Mouse (Mus musculus) adrenal gland, postnatal 10 days (tissue): ENCODE measurements at regions not wholly inside any gene's neighbourhood (a gene's known extent, or its start where the extent isn't known, plus 50 kb on each side); places are given as distances from the start of the nearest gene placed in this dataset.

Experiments
- DNase-seq: peaks from one replicate; pipeline ENCODE4 v3.0.0; 2021; ENCODE audit warnings: mixed read lengths

DNA sequence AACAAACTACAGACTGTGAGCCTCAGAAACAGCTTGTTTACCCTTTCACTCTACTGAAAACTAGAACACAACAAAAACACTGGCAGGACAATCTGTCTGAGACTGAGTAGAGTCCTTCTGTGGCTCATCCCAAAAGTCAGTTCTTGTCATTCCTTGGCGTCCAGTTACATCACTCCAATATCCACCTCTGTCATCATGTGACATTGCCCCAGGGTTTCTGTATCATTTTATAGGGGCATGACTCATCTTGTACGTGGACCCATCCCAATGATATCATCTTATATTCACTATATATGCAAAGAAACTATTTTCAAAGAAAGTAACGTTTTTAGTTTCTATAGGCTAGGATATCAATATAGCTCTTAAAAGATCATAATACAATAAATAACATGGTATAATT lies 152.3 kb downstream of the Dkk2 start:
- DNase-seq, result no peak

DNA sequence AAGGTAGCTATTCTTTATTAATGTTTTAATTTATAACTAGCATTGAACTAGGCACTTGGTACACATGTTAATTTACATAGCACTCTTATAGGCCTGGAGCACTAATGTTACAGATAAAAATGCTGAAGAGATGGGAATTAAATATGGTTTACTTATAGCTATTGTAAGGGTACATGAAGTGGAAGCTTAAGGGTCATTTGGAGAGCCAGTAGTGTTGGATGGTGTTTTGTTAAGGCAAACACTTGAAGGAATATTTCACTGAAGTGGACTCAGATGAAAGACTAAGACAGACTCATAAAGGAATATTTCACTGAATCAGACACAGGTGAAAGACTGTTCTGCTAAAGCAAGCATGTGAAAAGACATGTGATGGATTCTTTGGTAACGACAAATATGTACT lies 172.7 kb downstream of the Dkk2 start:
- no peak for DNase-seq

DNA sequence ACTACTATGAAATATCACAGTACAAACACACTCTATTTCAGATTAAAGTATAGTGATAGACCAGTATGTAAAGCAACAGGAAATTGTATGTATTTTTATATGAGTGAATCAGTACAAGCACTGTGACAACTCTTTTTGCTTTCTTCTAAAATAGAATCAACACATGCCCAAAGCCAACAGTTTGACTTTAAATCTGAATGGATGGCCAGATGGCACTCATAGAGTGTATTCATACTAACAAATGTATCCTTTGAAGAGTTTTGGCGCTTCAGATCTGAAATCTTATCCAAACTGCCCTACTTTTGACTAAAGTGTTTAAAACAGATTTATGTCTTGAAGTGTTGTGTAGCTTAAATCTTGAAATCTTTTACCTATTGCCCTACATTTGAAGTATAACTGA lies 184.5 kb downstream of the Dkk2 start:
- DNase-seq, result no peak

DNA sequence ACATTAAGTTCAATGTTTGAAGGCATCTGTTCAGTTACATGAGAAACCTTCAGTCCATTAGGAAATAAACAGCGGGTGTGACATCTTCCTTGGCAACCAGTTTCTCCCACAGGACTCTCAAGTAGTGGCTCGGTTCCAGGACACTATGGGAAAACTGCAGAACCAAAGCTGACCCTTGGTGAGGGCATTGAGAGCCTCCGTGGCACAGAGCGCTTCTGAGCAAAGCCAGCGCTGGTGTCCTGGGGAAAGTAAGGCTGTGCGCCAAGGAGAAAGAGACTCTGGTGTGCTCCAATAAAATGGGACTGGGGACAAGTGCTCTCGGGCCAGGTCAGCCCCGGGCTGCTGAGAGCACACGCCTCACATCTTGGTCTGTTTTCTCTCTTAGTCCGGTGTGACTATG lies 189.7 kb downstream of the Dkk2 start:
- DNase-seq, result peak; percentile 72

DNA sequence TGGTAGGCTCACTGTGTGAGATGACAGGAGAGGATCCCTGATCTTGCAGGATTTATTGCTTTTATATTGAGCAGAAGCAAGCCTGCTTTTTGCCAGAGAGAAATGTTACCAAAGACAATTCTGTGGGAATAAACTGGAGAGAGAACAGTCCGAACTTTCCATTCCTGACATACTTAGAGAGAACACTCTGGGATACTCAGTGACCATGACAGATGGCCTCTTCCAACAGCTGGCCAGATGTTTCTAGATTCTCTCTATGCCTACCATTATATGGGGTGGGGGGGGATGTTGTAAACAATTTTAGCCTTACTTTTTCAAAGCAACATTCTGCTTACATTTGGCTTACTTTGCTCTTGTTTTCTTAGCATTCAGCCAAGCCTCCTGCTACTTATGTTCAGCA lies 192.7 kb downstream of the Dkk2 start:
- DNase-seq, result no peak

DNA sequence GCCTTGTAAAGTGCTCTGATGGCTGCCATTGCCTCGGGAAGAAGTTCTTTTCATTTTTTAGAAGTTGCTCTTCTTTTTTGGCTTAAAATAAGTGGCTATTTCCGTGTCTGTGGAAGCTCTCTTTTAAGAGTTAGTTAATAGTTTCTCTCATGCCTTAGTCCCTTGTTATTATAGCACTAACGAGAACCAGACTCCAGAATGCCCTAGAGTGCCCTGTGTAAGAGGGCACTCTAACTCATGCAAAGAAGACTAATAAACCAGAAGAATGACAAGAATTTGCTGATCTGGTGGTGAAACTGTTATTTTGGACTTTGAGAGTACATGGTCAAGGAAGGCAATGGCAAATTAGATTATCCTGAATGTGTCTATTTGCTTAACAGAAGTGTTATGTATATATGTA lies 202.6 kb downstream of the Dkk2 start:
- DNase-seq, result no peak

DNA sequence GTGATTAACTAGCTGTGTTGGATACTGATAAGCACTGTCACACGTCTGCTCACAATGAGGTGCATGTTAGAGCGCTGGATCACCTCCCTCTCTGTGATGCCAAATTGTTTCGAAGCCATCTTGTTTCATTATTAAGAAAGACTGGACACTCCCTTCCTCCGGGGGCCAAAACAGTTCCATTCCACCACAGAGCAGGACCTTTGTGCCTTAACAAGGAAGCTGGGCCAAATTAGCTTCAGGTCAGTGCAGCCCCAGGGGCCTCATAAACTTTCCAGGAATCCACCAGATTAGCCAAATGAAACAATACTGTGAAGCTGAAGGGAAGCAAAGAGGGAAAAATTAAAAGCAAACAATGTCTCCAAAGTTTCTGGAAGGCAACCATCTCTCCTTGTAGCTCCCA lies 241.9 kb downstream of the Dkk2 start:
- peak; percentile 58 for DNase-seq

DNA sequence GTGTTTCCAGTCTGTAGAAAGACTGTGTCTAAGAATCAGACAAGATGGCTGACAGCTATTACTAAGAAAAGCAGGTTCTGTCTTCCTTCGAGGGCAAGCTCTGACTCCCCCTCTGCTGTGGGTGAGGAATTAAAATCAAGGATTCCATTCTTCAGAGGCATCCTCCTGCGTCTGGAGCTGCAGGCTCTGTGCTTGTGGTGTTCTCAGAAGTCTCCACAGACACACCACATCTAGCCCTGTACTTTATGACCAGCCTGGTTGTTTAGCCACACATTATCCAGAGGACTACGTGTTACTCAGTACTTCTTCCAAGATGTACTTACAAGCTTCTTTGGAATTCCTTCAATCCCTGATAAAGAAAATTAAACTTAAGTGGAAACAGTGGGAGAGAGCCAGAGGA lies 258.5 kb downstream of the Dkk2 start:
- no peak for DNase-seq

DNA sequence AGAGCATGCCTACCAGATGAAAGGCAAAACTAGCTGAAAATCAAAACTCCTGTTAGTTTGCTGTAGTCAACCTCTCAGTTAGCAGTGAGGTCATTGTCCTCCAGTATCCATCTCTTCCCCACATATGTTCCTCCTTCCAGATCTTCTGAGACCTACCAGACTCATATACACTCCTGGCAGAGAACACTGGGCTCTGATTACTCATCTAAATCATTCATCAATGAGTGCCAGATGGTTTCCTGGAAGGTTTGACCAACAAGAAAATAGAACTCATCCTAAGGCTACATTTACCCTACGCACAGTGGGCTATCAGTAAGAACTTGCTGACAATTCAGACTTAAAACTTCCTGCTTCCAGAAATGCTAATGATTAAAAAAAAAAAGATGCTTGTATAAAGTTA lies 260.8 kb downstream of the Dkk2 start:
- no peak for DNase-seq

DNA sequence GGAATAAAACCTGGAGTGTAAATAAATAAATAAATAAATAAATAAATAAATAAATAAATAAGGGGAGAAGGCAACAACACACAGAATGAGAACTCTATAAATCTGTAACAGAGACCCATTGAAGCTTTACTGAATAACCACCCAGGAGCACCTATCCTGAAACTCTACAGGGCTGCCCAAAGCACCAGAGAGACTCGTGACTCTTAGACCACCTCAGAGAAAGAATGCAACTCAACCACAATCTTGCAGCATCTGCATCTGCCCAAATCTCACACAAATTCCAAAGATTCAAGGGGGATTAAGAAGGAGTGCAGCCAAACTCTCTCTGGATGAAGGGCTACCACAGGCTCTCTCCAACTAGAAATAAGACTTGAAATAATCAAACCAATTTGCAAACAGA lies 264.5 kb downstream of the Dkk2 start:
- no peak for DNase-seq

DNA sequence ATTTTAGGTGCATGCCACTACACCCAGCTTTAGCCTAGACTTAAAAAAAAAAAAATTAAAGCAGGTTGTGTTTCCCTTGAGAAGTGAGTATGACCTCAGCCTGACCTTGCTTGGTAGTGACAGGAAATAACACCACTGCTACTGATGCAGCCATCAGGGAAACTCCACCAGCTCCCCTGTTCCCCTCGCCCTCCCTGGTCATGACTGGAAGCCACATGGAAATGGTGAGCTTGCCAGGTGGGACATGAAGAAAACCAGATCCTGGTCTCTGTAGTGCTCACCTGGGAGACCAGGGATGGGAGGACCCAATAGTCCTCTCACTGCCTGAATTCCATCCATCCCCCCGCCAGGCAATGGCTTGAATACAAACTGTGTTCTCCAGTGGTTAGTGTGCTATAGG lies 268.1 kb downstream of the Dkk2 start:
- DNase-seq, result no peak

DNA sequence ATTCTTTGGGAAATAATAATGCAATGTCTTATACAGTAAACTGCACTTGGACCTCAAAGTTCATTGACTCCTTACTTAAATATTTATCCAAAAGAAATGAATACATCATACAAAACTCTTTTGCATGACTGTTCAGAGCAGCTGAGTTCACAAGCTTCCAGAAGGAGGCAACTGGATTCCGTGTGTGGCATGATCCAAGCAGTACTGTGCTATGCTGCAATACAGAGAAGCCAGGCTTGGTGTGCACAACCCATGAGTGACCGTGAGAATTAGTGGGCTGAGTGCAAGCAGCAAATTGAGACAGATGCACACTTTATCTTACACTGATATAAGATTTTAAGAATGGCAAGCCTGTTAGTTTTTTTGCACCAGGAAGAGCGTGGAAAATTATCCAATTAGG lies 270.0 kb upstream of the Gimd1 start:
- DNase-seq, result no peak

DNA sequence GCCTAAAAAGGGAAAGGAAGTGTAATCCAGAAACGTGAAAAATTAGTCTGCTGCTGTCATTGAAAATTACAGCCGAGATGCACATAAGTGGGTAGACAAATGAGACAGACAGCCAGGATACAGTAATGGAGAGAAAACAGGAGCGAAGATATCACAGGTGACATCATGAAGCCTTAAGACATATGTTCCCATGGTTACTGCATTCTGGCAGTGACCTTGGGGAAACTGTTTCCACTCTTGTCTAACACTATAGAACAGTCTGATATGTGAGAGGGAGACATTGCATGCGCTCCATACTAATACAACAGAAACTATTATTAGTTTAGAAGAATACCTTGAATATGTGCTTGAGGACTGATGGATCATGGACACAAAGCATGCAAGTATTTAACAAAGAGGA lies 254.0 kb upstream of the Gimd1 start:
- no peak for DNase-seq

DNA sequence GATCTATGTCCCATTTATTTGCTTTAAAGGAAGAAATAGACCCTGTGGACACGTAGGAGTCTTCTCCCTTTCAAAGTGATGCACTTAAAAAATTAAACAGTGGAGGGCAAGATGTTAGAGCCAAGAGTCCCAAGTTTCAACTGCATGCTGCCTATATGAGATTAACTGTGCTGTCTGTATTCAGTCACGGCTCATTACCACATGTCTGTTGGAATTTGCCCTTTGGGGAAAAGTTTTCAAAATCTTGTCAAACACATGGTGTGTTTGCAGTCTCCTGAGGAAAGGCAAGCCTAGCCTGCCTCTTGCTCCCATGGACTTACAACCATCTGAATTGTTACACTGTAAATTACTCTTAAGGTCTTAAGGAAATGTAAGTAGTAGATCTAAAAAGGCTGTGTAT lies 211.9 kb upstream of the Gimd1 start:
- no peak for DNase-seq

DNA sequence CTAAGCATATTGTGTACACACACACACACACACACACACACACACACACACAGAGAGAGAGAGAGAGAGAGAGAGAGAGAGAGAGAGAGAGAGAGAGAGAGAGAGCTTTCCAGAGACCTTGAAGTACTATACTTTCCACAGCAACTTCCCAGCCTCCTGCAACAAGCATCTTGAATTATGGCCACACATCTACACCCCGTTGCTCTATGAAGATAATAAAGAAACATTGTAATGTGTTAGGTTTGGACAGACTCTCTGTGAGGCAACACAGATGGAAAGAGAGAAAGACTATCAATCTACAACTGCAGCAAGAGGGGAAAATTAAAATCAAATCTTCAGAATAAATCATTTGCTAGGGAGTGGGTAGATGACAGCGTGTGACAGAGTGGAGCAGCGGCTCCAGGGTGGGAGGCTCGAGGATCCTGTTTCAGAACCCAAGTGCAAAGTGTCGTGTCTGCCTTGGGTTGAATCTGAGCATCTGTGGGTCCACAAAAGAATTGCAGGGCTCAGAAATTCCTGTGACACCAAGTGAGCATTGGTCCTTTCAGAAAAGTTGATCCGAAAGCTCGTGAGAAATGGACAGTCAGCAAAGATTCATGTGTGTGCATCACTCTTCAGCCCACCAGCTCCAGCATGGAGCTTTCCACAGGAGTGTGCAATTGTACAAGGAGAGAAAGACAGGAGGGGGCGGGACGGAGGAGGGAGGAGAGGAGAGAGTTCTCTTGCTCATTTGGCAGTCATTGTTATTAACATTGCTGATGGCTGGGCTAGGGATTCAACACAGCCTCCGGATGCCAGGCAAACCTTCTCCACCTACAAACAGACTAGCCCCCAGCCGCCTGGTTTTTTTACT lies 203.6 kb upstream of the Gimd1 start:
- no peak for DNase-seq

DNA sequence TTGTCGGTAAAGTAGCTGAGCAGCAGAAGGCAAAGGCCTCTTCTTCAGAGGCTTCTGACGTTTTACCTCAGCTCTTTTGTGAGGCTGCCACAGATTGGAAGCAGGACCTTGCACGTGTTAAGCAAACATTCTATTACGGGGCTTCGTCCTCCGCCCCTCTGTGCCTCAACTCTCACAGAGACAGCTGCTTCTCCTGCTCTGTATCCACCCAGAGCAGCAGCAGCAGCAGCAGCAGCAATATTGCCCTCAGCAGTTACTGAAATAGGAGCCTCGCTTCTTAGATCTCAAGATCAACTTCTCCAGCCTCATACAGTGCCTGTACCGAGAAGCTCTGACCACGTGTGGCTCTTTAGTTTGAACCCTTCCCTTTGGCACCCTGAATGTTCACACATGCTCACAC lies 202.4 kb upstream of the Gimd1 start:
- no peak for DNase-seq

DNA sequence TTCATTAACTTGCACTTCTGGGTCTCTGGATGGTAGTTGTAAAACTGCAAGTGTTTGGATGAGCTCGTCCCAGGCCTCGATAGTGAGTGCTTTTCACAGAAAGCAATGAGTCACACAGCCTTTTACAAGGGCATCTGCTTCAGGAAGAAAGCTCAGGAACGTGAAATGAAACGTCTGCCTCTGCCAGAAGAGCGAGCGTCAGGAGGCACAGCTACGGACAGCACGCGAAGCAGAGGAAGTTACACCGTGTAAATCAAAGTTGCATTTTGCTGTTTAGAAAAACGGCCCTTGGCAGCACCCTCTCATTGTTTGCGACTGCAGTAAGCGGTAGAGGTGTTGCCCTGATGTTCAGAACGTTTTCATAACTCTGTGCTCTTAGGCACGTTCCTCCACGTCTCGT lies 201.5 kb upstream of the Gimd1 start:
- DNase-seq, result peak; percentile 15

DNA sequence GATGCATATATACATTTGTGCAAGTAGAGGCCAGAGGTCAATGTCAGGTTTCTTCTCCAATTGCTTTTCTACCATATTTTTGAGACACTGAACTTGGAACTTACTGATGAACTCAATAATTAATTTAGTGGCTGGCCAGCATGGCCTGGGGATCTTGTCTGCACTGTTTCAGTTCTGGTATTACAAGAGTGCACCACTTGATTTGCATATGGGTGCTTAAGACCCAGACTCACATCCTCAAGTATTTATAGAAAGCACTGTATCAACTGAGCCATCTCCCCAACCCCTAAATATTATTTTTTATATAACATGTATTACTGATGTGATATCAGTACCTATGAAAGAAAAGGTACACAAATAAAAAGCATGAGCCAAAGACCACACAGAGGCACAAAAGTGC lies 197.8 kb upstream of the Gimd1 start:
- no peak for DNase-seq

DNA sequence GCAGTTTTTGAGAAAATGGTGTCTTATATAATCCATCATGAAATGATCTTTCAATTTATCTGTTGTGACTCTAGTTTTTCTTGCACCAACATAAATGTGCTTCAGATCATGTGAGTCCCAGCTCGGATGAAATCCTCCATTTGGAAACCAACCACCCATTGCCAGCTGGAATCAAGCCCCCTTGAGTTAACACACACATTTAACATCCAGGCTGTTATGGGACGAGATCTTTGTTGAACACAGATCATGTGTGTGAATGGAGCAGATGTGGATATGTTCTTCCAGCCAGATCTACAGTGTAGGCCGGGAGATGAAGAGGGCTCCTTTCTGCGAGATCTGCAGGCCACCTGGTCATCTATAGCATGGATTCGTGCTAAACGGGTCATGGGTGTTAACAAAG lies 188.4 kb upstream of the Gimd1 start:
- no peak for DNase-seq

DNA sequence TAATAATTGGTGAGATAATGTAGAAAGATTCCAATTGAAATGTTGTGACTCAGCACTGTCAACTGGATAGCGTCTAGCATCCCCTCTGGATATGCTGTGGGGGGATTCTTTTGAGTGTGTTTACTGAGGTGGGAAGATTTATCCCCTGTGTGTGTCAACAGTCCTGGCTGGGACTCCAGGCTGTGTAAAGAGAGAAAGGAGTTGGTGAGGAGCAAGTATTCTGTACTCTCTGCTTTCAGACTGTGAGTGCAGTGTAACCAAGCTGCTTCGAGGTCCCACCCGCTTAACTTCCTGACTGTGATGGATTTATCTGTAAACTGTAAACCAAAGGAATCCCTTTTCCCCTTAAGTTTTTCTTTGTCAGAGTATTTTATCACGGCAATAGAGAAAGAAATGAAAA lies 175.7 kb upstream of the Gimd1 start:
- DNase-seq, result no peak

DNA sequence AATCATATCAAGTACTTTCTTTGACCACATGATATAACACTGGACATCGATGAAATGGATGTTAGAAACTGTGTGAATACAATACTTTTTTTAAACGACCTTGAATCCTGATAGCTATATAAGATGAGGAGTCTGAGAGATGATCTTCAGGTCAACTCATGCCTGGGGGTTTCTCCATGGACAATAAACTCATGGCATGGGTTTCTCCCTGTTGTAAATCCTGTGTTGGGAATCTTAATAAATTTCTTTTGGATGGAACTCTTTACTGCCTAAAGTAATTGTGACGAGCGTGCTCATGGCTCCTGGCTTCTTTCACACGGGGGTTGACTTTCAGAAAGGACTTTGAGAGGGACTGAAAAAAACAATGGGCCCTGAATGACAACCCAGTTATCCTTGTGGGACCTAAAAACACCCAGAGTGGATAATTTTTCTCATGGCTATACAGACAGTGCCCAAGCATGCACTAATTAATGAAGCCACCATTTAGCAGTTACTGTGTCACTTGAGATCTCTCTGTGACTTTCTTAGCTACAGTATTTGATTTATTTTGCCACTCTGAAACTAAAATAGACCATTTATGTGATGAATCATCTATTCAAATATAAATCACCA lies 167.2 kb upstream of the Gimd1 start:
- no peak for DNase-seq

DNA sequence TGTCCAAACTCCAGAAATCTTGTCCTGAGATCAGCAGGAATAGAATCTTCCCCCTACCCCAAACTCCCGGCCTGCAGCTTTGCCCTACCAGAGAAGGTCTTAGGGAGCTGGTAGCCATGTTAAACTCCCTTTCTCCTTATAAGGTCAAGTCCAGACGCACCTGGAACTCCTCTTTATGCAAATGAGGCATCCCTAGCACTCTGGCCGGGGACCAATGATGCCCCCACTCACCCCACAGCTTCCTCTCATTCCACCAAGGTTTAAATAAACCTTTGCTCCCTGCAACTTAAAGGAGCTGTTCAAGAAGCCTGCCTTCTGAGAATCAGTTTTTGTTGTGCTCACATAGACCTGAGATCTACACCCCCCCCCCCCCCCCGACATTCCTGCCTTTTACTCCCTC lies 158.6 kb upstream of the Gimd1 start:
- DNase-seq, result no peak

DNA sequence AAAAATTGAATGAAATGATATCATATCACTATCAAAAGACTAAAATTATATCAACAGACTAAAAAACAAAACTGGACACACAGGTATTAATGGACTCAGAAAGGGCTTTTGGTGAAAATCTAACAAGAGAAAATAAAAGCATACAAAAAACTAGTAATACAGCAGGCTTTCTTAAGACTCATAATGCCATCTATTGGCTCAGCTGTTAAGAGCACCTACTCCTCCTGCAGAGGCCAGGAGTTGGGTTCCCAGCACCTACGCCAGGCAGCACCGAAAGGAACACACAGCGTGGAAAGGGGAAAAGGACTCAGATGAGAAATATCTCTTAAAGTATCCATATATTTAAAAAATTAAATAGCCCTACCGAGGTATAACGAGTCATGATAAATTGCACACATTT lies 151.9 kb upstream of the Gimd1 start:
- DNase-seq, result no peak

DNA sequence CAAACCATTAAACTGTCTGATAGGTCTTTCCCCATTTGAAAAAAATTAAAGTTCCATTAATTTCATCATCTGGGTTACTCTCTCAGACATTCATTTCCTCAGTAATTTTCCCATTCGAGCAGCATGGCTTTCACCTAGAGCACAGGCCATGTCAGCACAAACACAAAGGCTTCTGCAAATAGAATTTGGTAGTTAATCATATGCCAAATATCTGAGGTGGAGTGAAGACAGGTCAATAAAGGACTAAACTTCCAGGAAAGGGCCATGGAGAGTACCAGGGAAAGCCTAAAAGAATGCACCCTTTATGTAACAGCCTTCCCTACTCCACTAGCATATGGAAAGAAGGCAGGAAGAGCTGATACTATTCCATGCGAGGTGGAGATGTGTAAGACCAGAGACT lies 150.3 kb upstream of the Gimd1 start:
- no peak for DNase-seq
